Mouse (Mus musculus): ENCODE results near the gene B3gnt9. TPM values are rescaled to one million over a fixed set of nuclear protein-coding genes. Genes with fewer than 3 reads are reported as not detected.

The B3gnt9 gene
- polyA plus RNA-seq, 1 experiment, result 0.67 TPM

GRCm38 (mm10) chr8:105217926-105218522, 36.9 kb downstream of the B3gnt9 start:
- Histone ChIP-seq H3K27ac (ENCODE audit: insufficient read depth, low read length) (no peak overlapping the region), H3K36me3 (ENCODE audit: control insufficient read depth, insufficient read depth, low read length, poor library complexity, severe bottlenecking) (0 out of 2 replicates have a peak, but pooled peaks cover 3% of the 10 kb centered on the region), H3K4me3 (ENCODE audit: low read depth, low read length) (no peak overlapping the region), H3K9ac (ENCODE audit: low read depth, poor library complexity, severe bottlenecking) (peak overlapping the region; percentile 21), H3K9me3 (replicated peaks; ENCODE audit: control insufficient read depth, insufficient read depth, low read length, poor library complexity, severe bottlenecking) (no peaks in the 10 kb centered on the region), H3K27me3 (ENCODE audit: control insufficient read depth, insufficient read depth, low read length, poor library complexity, severe bottlenecking) (no peaks in the 10 kb centered on the region), H3K4me1 (ENCODE audit: control insufficient read depth, insufficient read depth, low read length) (no peaks in the 10 kb centered on the region)
- TF ChIP-seq CTCF (IDR thresholded peaks at IDR 0.05; ENCODE audit: low read depth, low read length) (peak; percentile 33), POLR2A (IDR thresholded peaks at IDR 0.05; ENCODE audit: insufficient read depth, low read length) (no peak)

GRCm38 (mm10) chr8:105214104-105214503, 40.8 kb downstream of the B3gnt9 start:
- H3K27ac ChIP-seq (ENCODE audit: insufficient read depth, low read length), result no peak overlapping the region
- H3K27me3 ChIP-seq (ENCODE audit: control insufficient read depth, insufficient read depth, low read length, poor library complexity, severe bottlenecking), result no peaks in the 10 kb centered on the region
- no peak overlapping the region for H3K9ac ChIP-seq (ENCODE audit: low read depth, poor library complexity, severe bottlenecking)
- no peak overlapping the region for H3K4me3 ChIP-seq (ENCODE audit: low read depth, low read length)
- no peaks in the 10 kb centered on the region for H3K4me1 ChIP-seq (ENCODE audit: control insufficient read depth, insufficient read depth, low read length)
- H3K36me3 ChIP-seq (ENCODE audit: control insufficient read depth, insufficient read depth, low read length, poor library complexity, severe bottlenecking), result peaks cover 5% of the 10 kb centered on the region
- TF ChIP-seq CTCF (IDR thresholded peaks at IDR 0.05; ENCODE audit: low read depth, low read length) (no peak), POLR2A (IDR thresholded peaks at IDR 0.05; ENCODE audit: insufficient read depth, low read length) (no peak), EP300 (IDR thresholded peaks at IDR 0.05; ENCODE audit: insufficient read depth, low read depth, low read length) (no peak)
- no peaks in the 10 kb centered on the region for H3K9me3 ChIP-seq (replicated peaks; ENCODE audit: control insufficient read depth, insufficient read depth, low read length, poor library complexity, severe bottlenecking)

- no peak for TF ChIP-seq POLR2A (IDR thresholded peaks at IDR 0.05; ENCODE audit: insufficient read depth, low read length)
- TF ChIP-seq CTCF (IDR thresholded peaks at IDR 0.05; ENCODE audit: low read depth, low read length), result no peak
- TF ChIP-seq EP300 (IDR thresholded peaks at IDR 0.05; ENCODE audit: insufficient read depth, low read depth, low read length), result no peak
- Histone ChIP-seq H3K4me1 (ENCODE audit: control insufficient read depth, insufficient read depth, low read length) (no peaks in the 10 kb centered on the region), H3K9me3 (replicated peaks; ENCODE audit: control insufficient read depth, insufficient read depth, low read length, poor library complexity, severe bottlenecking) (no peaks in the 10 kb centered on the region), H3K27ac (ENCODE audit: insufficient read depth, low read length) (no peak overlapping the region), H3K36me3 (ENCODE audit: control insufficient read depth, insufficient read depth, low read length, poor library complexity, severe bottlenecking) (peaks cover 3% of the 10 kb centered on the region), H3K27me3 (ENCODE audit: control insufficient read depth, insufficient read depth, low read length, poor library complexity, severe bottlenecking) (no peaks in the 10 kb centered on the region), H3K9ac (ENCODE audit: low read depth, poor library complexity, severe bottlenecking) (no peak overlapping the region), H3K4me3 (ENCODE audit: low read depth, low read length) (no peak overlapping the region)
Measured at GRCm38 (mm10) chr8:105209153-105210110, 45.5 kb downstream of the B3gnt9 start.

GRCm38 (mm10) chr8:105207675-105208273, 47.2 kb downstream of the B3gnt9 start:
- no peaks in the 10 kb centered on the region for H3K27me3 ChIP-seq (ENCODE audit: control insufficient read depth, insufficient read depth, low read length, poor library complexity, severe bottlenecking)
- H3K36me3 ChIP-seq (ENCODE audit: control insufficient read depth, insufficient read depth, low read length, poor library complexity, severe bottlenecking), result peaks cover 5% of the 10 kb centered on the region
- TF ChIP-seq POLR2A (IDR thresholded peaks at IDR 0.05; ENCODE audit: insufficient read depth, low read length) (no peak), CTCF (IDR thresholded peaks at IDR 0.05; ENCODE audit: low read depth, low read length) (no peak), EP300 (IDR thresholded peaks at IDR 0.05; ENCODE audit: insufficient read depth, low read depth, low read length) (no peak)
- H3K9me3 ChIP-seq (replicated peaks; ENCODE audit: control insufficient read depth, insufficient read depth, low read length, poor library complexity, severe bottlenecking), result no peaks in the 10 kb centered on the region
- no peak overlapping the region for H3K9ac ChIP-seq (ENCODE audit: low read depth, poor library complexity, severe bottlenecking)
- H3K4me1 ChIP-seq (ENCODE audit: control insufficient read depth, insufficient read depth, low read length), result no peaks in the 10 kb centered on the region
- no peak overlapping the region for H3K27ac ChIP-seq (ENCODE audit: insufficient read depth, low read length)
- no peak overlapping the region for H3K4me3 ChIP-seq (ENCODE audit: low read depth, low read length)

GRCm38 (mm10) chr8:105206766-105207275, 48.1 kb downstream of the B3gnt9 start:
- no peak overlapping the region for H3K9ac ChIP-seq (ENCODE audit: low read depth, poor library complexity, severe bottlenecking)
- no peaks in the 10 kb centered on the region for H3K4me1 ChIP-seq (ENCODE audit: control insufficient read depth, insufficient read depth, low read length)
- no peaks in the 10 kb centered on the region for H3K9me3 ChIP-seq (replicated peaks; ENCODE audit: control insufficient read depth, insufficient read depth, low read length, poor library complexity, severe bottlenecking)
- no peak overlapping the region for H3K27ac ChIP-seq (ENCODE audit: insufficient read depth, low read length)
- TF ChIP-seq POLR2A (IDR thresholded peaks at IDR 0.05; ENCODE audit: insufficient read depth, low read length) (no peak), CTCF (IDR thresholded peaks at IDR 0.05; ENCODE audit: low read depth, low read length) (no peak), EP300 (IDR thresholded peaks at IDR 0.05; ENCODE audit: insufficient read depth, low read depth, low read length) (no peak)
- no peaks in the 10 kb centered on the region for H3K27me3 ChIP-seq (ENCODE audit: control insufficient read depth, insufficient read depth, low read length, poor library complexity, severe bottlenecking)
- H3K4me3 ChIP-seq (ENCODE audit: low read depth, low read length), result no peak overlapping the region
- peaks cover 5% of the 10 kb centered on the region for H3K36me3 ChIP-seq (ENCODE audit: control insufficient read depth, insufficient read depth, low read length, poor library complexity, severe bottlenecking)

Data from ES-Bruce4 (cell line).